Mouse (Mus musculus) heart, adult 2 months (tissue): ENCODE results near the gene Cc2d2b. TPM values are rescaled to one million over a fixed set of nuclear protein-coding genes. Genes with fewer than 3 reads are reported as not detected.

Experiments
- DNase-seq, 2 experiments: peaks; one replicate each; pipeline ENCODE4 v3.0.0; 2021
- H3K27ac ChIP-seq: fragments of 200-600 bp; 2 replicates; pipeline ENCODE4 v1.8.1; 2022
- H3K27me3 ChIP-seq: fragments of 200-500 bp; 2 replicates; pipeline ENCODE4 v1.6.1; 2012; ENCODE audit warnings: mild to moderate bottlenecking, low read length, inconsistent platforms, mixed read lengths; ENCODE audit not compliant: control insufficient read depth, insufficient read depth
- H3K36me3 ChIP-seq: fragments of 200-500 bp; 2 replicates; pipeline ENCODE4 v1.6.1; 2012; ENCODE audit warnings: low read length, inconsistent platforms; ENCODE audit not compliant: control insufficient read depth, insufficient read depth
- H3K4me1 ChIP-seq: fragments of 200-500 bp; 2 replicates; pipeline ENCODE4 v1.6.1; 2011; ENCODE audit warnings: low read length; ENCODE audit not compliant: control insufficient read depth, insufficient read depth
- H3K4me3 ChIP-seq: fragments of 200-600 bp; 2 replicates; pipeline ENCODE4 v1.8.1; 2022
- H3K79me2 ChIP-seq: fragments of 200-500 bp; replicated peaks from 2 replicates; pipeline ENCODE4 v1.6.1; 2012; ENCODE audit warnings: mild to moderate bottlenecking, inconsistent platforms, low read length, moderate library complexity, mixed read lengths; ENCODE audit not compliant: control insufficient read depth, insufficient read depth
- H3K9ac ChIP-seq: fragments of 200-500 bp; 2 replicates; pipeline ENCODE4 v1.6.1; 2012; ENCODE audit warnings: low read depth, mild to moderate bottlenecking, control low read depth, inconsistent platforms, low read length, mixed read lengths
- CTCF ChIP-seq: fragments of 200-600 bp; IDR thresholded peaks from 2 replicates; pipeline ENCODE4 v1.8.1; 2022; ENCODE audit warnings: antibody characterized with exemption, mild to moderate bottlenecking, moderate library complexity
- EP300 ChIP-seq: fragments of 200-500 bp; IDR thresholded peaks from 2 replicates; pipeline ENCODE4 v1.6.1; 2011; ENCODE audit warnings: low read depth, low read length, control low read depth; ENCODE audit not compliant: insufficient read depth
- POLR2A ChIP-seq: fragments of 200-500 bp; IDR thresholded peaks from 2 replicates; pipeline ENCODE4 v1.6.1; 2011; ENCODE audit warnings: mild to moderate bottlenecking, low read depth, low read length, control low read depth; ENCODE audit not compliant: insufficient read depth
- WGBS: fragments of 180-500 bp; shearing (Covaris S2); methylation state at CpG from one replicate; pipeline ENCODE4 v1.1.7; 2018; 5-methylcytosine and 5-hydroxymethylcytosine counted together
- intact Hi-C: fragments of 180-260 bp; cut with DNase I; formaldehyde crosslinking; loops from one replicate; pipeline ENCODE4 v1.15.1; 2025
- polyA plus RNA-seq: library from polyadenylated mRNA; depleted of rRNA; stranded (reverse); fragments of >200 nt; gene quantifications from 2 replicates; pipeline ENCODE4 v1.2.3, GENCODE M21; 2012
- total RNA-seq, 2 experiments: library from RNA; stranded (reverse); gene quantifications; 2 replicates each; pipeline ENCODE4 v1.2.3; 2021

The Cc2d2b gene
- total and polyA plus RNA-seq, 3 experiments, result not detected

DNA sequence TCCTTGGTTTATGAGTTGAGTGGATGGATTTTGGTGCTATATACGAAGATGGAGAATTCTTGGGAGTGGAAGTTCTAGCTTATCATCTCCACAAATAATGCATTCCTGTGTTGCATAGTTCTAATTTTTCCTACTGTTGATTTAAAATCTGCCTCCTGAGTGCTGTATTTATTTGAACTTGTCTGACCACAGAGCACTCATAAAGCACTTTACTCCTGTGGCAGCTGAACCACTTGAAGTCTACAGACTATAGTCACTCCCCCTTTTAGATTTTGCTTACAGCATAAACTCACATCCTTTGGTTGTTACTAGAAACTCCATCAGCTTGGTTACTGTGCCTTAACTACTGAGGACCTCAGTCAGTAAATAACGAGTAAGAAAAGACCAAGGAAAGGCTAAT, 18.6 kb downstream of the Cc2d2b start:
- Histone ChIP-seq H3K4me3 (no peak overlapping the region), H3K79me2 (no peaks in the 10 kb centered on the region), H3K27ac (no peak overlapping the region), H3K36me3 (no peaks in the 10 kb centered on the region), H3K9ac (no peak overlapping the region), H3K4me1 (no peaks in the 10 kb centered on the region), H3K27me3 (no peaks in the 10 kb centered on the region; the same call in 1 of the 2 replicates)
- DNase-seq, result no peak
- TF ChIP-seq CTCF, result no peak
- TF ChIP-seq POLR2A, result no peak
- TF ChIP-seq EP300, result no peak
- 72% methylated on average over 2 of the region's 2 CpGs for WGBS
- intact Hi-C loops, result no loop called here

DNA sequence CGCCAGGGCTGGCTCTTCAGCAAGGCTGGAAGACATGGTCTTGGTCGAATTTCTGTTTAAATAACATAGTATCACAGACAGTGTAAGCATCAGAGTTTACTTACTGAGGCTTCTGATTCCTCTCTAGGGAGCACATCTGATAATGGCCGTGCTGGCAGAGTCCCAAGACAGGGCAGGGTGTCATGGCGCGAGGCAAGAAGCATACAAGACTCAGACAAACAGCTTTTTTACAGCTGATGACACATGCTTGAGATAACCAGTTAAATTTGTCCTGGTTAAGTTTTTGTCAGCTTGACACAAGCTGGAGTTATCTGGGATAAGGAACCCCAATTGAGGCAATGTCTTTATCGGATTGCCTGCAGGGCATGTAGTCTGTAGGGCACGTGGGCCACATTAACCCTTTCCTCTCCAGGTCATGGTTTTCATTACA, 20.8 kb downstream of the Cc2d2b start:
- intact Hi-C loops, result no loop called here
- Histone ChIP-seq H3K9ac (no peak overlapping the region), H3K27me3 (no peaks in the 10 kb centered on the region), H3K79me2 (no peaks in the 10 kb centered on the region), H3K4me3 (no peak overlapping the region), H3K36me3 (no peaks in the 10 kb centered on the region), H3K27ac (no peak overlapping the region), H3K4me1 (no peaks in the 10 kb centered on the region)
- DNase-seq, result no peak
- 14% methylated on average over 7 of the region's 7 CpGs for WGBS
- no peak for TF ChIP-seq EP300
- no peak for TF ChIP-seq CTCF
- no peak for TF ChIP-seq POLR2A

DNA sequence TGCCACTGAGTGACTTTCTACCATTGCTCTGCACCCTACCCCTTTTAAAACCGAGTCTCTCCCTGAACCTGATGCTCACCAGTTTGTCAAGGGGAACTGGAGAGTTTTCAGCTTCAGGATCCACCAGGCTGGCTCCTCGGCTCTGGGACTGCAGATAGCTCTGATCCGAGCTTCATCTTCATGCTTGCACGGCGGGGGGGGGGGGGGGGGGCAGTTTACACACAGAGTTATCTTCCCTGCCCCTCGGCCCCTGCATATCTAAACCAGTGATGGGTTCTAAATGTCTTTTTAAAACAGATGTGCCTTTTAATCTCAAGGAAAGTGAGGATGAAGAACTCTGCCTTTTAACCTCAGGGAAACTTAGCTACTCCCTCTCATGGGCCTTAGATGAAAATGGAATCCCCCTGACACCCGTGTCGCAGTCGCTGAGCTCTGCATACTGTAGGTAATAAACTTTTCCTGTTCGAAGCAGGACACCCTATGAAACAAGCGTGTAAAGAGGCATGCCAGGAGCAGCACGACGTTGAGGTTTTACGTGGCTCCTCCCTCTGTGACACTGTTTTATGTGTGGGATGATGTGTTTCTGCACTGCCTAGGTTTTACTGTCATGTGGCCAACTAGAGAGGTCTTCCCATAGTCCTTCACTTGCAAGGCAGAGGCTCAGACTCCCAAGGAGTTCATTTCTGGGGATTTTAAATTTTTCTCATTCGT, 39.6 kb downstream of the Cc2d2b start:
- Histone ChIP-seq H3K36me3 (no peaks in the 10 kb centered on the region), H3K4me3 (no peak overlapping the region), H3K9ac (no peak overlapping the region), H3K4me1 (no peaks in the 10 kb centered on the region), H3K27ac (no peak overlapping the region), H3K27me3 (no peaks in the 10 kb centered on the region), H3K79me2 (no peaks in the 10 kb centered on the region)
- TF ChIP-seq EP300 (no peak), POLR2A (no peak), CTCF (no peak)
- 65% methylated on average over 15 of the region's 15 CpGs for WGBS
- DNase-seq, result no peak
- intact Hi-C loops, result no loop called here

DNA sequence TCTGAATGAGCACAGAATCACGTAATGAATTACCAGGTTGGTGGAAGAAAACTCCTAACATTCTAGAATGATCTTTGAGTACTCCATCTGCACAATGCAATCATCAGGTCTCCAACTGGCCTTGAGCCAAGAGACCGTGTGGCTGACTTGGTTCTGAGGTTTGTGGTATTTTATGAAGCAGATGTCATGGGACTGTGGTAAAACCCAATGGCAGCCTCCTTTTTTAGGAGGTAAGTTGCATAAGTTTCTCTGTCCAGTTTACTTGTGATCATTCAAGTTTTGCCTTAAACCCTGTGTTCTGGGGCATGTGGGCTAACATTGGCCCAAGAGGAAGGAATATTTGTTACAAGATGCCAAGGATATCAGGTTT, 40.1 kb downstream of the Cc2d2b start:
- TF ChIP-seq POLR2A (no peak), EP300 (no peak), CTCF (no peak)
- H3K9ac ChIP-seq, result no peak overlapping the region
- no peaks in the 10 kb centered on the region for H3K36me3 ChIP-seq
- no peaks in the 10 kb centered on the region for H3K79me2 ChIP-seq
- H3K4me3 ChIP-seq, result no peak overlapping the region
- no peaks in the 10 kb centered on the region for H3K27me3 ChIP-seq
- DNase-seq, result no peak
- intact Hi-C loops, result no loop called here
- H3K27ac ChIP-seq, result no peak overlapping the region
- no peaks in the 10 kb centered on the region for H3K4me1 ChIP-seq
- 60% methylated on average over 2 of the region's 2 CpGs for WGBS

DNA sequence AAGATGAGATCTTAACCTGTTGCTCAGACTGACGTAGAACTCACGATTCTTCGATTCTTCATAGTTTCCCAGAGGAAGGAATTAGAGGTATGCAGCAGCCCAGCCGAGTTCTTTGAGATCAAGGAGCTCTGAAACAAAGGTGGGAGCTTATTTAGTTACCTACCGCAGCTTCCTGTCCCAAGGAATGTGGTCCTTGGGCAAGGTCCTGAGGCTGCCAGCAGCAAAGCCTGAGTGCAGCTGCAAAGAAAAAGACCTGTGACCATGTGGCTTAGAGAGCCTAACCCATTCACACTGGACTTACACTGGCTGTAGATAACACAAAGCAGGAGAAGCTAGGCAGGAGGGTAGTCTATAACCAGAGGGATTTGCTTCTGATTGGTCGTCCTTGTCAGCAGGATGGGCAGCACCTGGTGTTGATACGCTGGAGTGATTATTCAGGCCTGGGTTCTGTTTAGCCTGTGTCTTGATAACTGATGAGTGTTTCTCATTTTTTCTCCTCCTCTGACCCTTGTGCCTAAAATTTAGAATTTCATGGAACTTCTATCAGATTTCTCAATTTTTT, 56.7 kb downstream of the Cc2d2b start:
- no peaks in the 10 kb centered on the region for H3K27me3 ChIP-seq
- no peaks in the 10 kb centered on the region for H3K79me2 ChIP-seq
- H3K4me3 ChIP-seq, result no peak overlapping the region
- intact Hi-C loops, result no loop called here
- no peaks in the 10 kb centered on the region for H3K36me3 ChIP-seq
- TF ChIP-seq CTCF (no peak), EP300 (no peak), POLR2A (no peak)
- 54% methylated on average over 7 of the region's 7 CpGs for WGBS
- no peak for DNase-seq
- H3K27ac ChIP-seq, result no peak overlapping the region
- no peak overlapping the region for H3K9ac ChIP-seq
- no peaks in the 10 kb centered on the region for H3K4me1 ChIP-seq

DNA sequence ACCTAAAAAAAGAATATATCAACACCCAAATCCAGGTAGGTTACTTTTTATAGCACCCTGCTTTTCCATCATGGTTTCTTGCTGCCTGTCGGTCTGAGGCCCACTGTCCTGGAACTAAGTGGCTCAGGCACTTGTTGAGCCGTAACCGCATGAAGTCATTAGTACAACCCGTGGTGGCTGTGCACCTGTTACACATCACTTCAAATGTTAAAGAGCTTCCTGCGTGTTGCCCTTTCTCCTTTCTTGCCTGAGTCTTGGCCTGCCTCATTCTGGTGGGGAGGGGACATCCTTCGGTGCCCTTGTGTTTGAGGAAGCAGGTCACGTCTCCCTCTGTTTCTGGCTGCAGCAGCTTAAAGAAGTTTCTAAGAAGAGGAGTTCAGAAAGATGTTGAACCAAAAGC, 61.3 kb downstream of the Cc2d2b start:
- Histone ChIP-seq H3K9ac (no peak overlapping the region), H3K27ac (no peak overlapping the region), H3K27me3 (no peaks in the 10 kb centered on the region), H3K36me3 (no peaks in the 10 kb centered on the region), H3K4me1 (no peaks in the 10 kb centered on the region), H3K79me2 (no peaks in the 10 kb centered on the region), H3K4me3 (no peak overlapping the region)
- WGBS, result 74% methylated on average over 7 of the region's 7 CpGs
- TF ChIP-seq CTCF (no peak), EP300 (no peak), POLR2A (no peak)
- no peak for DNase-seq
- intact Hi-C loops, result no loop called here
